11 mouse cellular contexts compared by ENCODE assay signal in genomic region chr7:75575800-75576585, GRCm38 (mm10).
DNase-seq lines count a peak whose midpoint lies in the region; ATAC-seq and TF ChIP-seq lines count a peak whose summit lies in the region.
"Had no signal": no experiment of that assay in that cellular context is flagged by ENCODE, and none has a peak within 500 bp of the region (broad histone marks: within the 10 kb centered on the region; RNA-seq: fewer than 3 reads in every experiment).

No protein-coding gene starts in this region.

- H3K36me3 ChIP-seq in heart, adult 2 months (ENCODE audit: control insufficient read depth, insufficient read depth, low read length), result peaks cover 33% of the 10 kb centered on the region
- H3K36me3 ChIP-seq in liver, embryonic 13.5 days, result no peaks in the 10 kb centered on the region; the same call in 1 of the 2 replicates
- peaks cover 12% of the 10 kb centered on the region for H3K36me3 ChIP-seq in intestine, embryonic 14.5 days (ENCODE audit: control insufficient read depth, insufficient read depth, low read length)
- peaks cover 8% of the 10 kb centered on the region; the same call in 1 of the 2 replicates for H3K36me3 ChIP-seq in small intestine, adult 2 months (ENCODE audit: control insufficient read depth, insufficient read depth, low read length)

- WGBS in heart, adult 2 months, result 50% methylated on average over 1 of the region's 1 CpGs
- 75% methylated on average over 1 of the region's 1 CpGs for WGBS in liver, embryonic 13.5 days (ENCODE audit: insufficient replicate concordance)
- 75% methylated on average over 1 of the region's 1 CpGs for WGBS in intestine, embryonic 14.5 days
- 90% methylated on average over 1 of the region's 1 CpGs for WGBS in small intestine, adult 2 months

- no peaks in the 10 kb centered on the region for H3K9me3 ChIP-seq in liver, embryonic 13.5 days (replicated peaks)
- no peaks in the 10 kb centered on the region for H3K9me3 ChIP-seq in intestine, embryonic 14.5 days (ENCODE audit: control insufficient read depth, low read length)

- H3K27ac ChIP-seq in heart, adult 2 months, result peak overlapping the region; percentile 87
- peak overlapping the region; percentile 53 for H3K27ac ChIP-seq in liver, embryonic 13.5 days
- peak overlapping the region; percentile 88 for H3K27ac ChIP-seq in intestine, embryonic 14.5 days (ENCODE audit: low read depth)
- 0 out of 2 replicates have a peak overlapping the region, but pooled peaks have one; percentile 2 for H3K27ac ChIP-seq in small intestine, adult 2 months (ENCODE audit: insufficient read depth, low read depth, low read length)

- TF ChIP-seq EP300 in heart, adult 2 months (IDR thresholded peaks at IDR 0.05; ENCODE audit: insufficient read depth, low read depth, low read length), result no peak

- H3K4me1 ChIP-seq in heart, adult 2 months (ENCODE audit: control insufficient read depth, insufficient read depth, low read length), result peaks cover 24% of the 10 kb centered on the region
- peaks cover 35% of the 10 kb centered on the region for H3K4me1 ChIP-seq in liver, embryonic 13.5 days (replicated peaks)
- H3K4me1 ChIP-seq in intestine, embryonic 14.5 days (replicated peaks; ENCODE audit: control insufficient read depth, insufficient read depth, low read length), result peaks cover 17% of the 10 kb centered on the region
- peaks cover 5% of the 10 kb centered on the region; the same call in 1 of the 2 replicates for H3K4me1 ChIP-seq in small intestine, adult 2 months (ENCODE audit: control insufficient read depth, insufficient read depth, insufficient read length, low read length)

- peak overlapping the region; percentile 15; the same call in 1 of the 2 replicates for H3K4me3 ChIP-seq in heart, adult 2 months
- H3K4me3 ChIP-seq in liver, embryonic 13.5 days (replicated peaks), result no peak overlapping the region
- H3K4me3 ChIP-seq in intestine, embryonic 14.5 days (ENCODE audit: low read depth, low read length), result no peak overlapping the region
- no peak overlapping the region for H3K4me3 ChIP-seq in small intestine, adult 2 months (ENCODE audit: low read depth, low read length)

- H3K4me2 ChIP-seq in liver, embryonic 13.5 days, result no peak overlapping the region
- H3K4me2 ChIP-seq in intestine, embryonic 14.5 days (ENCODE audit: low read length), result no peak overlapping the region

- no peak for TF ChIP-seq CTCF in heart, adult 2 months (IDR thresholded peaks at IDR 0.05)
- no peak for TF ChIP-seq CTCF in small intestine, adult 2 months (IDR thresholded peaks at IDR 0.05; ENCODE audit: extremely low read depth, insufficient read length, insufficient replicate concordance, low read depth, low read length)

- H3K27me3 ChIP-seq in heart, adult 2 months (ENCODE audit: control insufficient read depth, insufficient read depth, low read length), result no peaks in the 10 kb centered on the region
- H3K27me3 ChIP-seq in liver, embryonic 13.5 days, result no peaks in the 10 kb centered on the region
- H3K27me3 ChIP-seq in intestine, embryonic 14.5 days (replicated peaks; ENCODE audit: control insufficient read depth, insufficient read depth, low read length), result no peaks in the 10 kb centered on the region
- no peaks in the 10 kb centered on the region for H3K27me3 ChIP-seq in small intestine, adult 2 months (ENCODE audit: control insufficient read depth, insufficient read depth, low read length)
- H3K27me3 ChIP-seq: Patski had no signal

- intact Hi-C loops in heart, adult 2 months (cut with DNase I), result loop anchor here (2.0 to 10.0 kb wide), 2 partner anchors 35 to 269 kb away; partner anchors contain the start of gene Klhl25
- intact Hi-C loops in heart, postnatal 14 days (cut with DNase I), result loop anchor here (5.0 to 10.0 kb wide), 3 partner anchors 36 to 139 kb away; no protein-coding TSS in a partner anchor

- no peak for TF ChIP-seq POLR2A in heart, adult 2 months (IDR thresholded peaks at IDR 0.05; ENCODE audit: insufficient read depth, low read depth, low read length)
- no peak for TF ChIP-seq POLR2A in small intestine, adult 2 months (IDR thresholded peaks at IDR 0.05; ENCODE audit: low read depth, low read length)

- no peak overlapping the region; the same call in 1 of the 2 replicates for H3K9ac ChIP-seq in heart, adult 2 months (ENCODE audit: low read depth, low read length)
- no peak overlapping the region for H3K9ac ChIP-seq in liver, embryonic 13.5 days
- no peak overlapping the region for H3K9ac ChIP-seq in intestine, embryonic 14.5 days (ENCODE audit: low read length)

- H3K79me2 ChIP-seq in heart, adult 2 months (replicated peaks; ENCODE audit: control insufficient read depth, insufficient read depth, low read length), result 0 out of 2 replicates have a peak, but pooled peaks cover 1% of the 10 kb centered on the region

- ATAC-seq in liver, embryonic 13.5 days (ENCODE audit: low read depth), result no peak
- no peak for ATAC-seq in intestine, embryonic 14.5 days (replicated peaks; ENCODE audit: low FRiP score, low TSS enrichment, low read depth)
- no peak for ATAC-seq in erythroblast, adult 5-6 weeks (replicated peaks; ENCODE audit: low FRiP score, poor library complexity, severe bottlenecking)
- ATAC-seq: midbrain, embryonic 16.5 days had no signal

- DNase-seq in heart, adult 2 months, result no peak
- no peak for DNase-seq in heart, postnatal 14 days
- DNase-seq in liver, embryonic 13.5 days, result no peak
- DNase-seq in liver, result no peak
- no peak for DNase-seq in intestine, embryonic 14.5 days (ENCODE audit: low spot score)
- no peak for DNase-seq in testis, postnatal 10 days (ENCODE audit: low spot score)
- DNase-seq: cerebellum, adult 18-20 months had no signal

Comparison
In these comparisons a context has a peak if more than half of its experiments do, and no peak if none do; other contexts are left out.
1. H3K27ac ChIP-seq: peak in every context shown above with its lines; median percentile 88 in intestine, embryonic 14.5 days; 87 in heart, adult 2 months; 53 in liver, embryonic 13.5 days; 2 in small intestine, adult 2 months.